Mouse (Mus musculus): Measurements from ENCODE around the gene Gnat2.

DNA sequence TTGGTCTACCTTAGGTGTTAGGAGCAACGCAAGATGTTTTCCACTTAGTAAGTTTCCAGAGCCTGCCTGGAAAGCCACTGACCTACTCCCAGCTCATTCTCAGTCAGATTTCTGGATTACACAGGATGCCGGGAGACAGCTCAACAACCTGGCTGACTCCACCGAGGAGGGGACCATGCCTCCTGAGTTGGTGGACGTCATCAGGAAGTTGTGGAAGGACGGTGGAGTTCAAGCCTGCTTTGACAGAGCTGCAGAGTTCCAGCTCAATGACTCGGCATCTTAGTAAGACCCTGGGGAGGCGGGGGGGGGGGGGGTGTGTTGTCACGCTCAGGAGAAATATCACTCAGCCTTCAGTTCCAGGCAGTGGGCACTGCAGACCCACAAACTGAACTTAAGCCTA, 3.6 kb downstream of the Gnat2 start:
- TF ChIP-seq CTCF (IDR thresholded peaks at IDR 0.05; ENCODE audit: borderline replicate concordance, extremely low read depth, insufficient read depth, insufficient read length) (no peak), POLR2A (IDR thresholded peaks at IDR 0.05; ENCODE audit: borderline replicate concordance, extremely low read depth, insufficient read depth, insufficient read length, poor library complexity, severe bottlenecking) (no peak)

All from brain, embryonic 14.5 days (tissue).